In genomic region chr7:34298818-34299217, GRCm38 (mm10) we compare ENCODE assay signal across 31 mouse cellular contexts. TPM values are rescaled to one million over a fixed set of nuclear protein-coding genes. Genes with fewer than 3 reads are reported as not detected.
DNase-seq lines count a peak whose midpoint lies in the region; ATAC-seq and TF ChIP-seq lines count a peak whose summit lies in the region.
"Had no signal": no experiment of that assay in that cellular context is flagged by ENCODE, and none has a peak within 500 bp of the region (broad histone marks: within the 10 kb centered on the region; RNA-seq: fewer than 3 reads in every experiment).

No protein-coding gene starts in this region.

- no peak overlapping the region for H3K4me2 ChIP-seq in heart, embryonic 16.5 days (ENCODE audit: low read depth, low read length)
- H3K4me2 ChIP-seq: hindbrain, embryonic 15.5 days; liver, embryonic 13.5 days; midbrain, embryonic 13.5 days had no signal

- no peaks in the 10 kb centered on the region for H3K27me3 ChIP-seq in heart, embryonic 16.5 days (ENCODE audit: control insufficient read depth, insufficient read depth, low read length)
- H3K27me3 ChIP-seq: hindbrain, embryonic 15.5 days; liver, embryonic 13.5 days; midbrain, embryonic 13.5 days had no signal

- peak; percentile 9 for DNase-seq in embryo, embryonic 10 days (ENCODE audit: low spot score)
- no peak for DNase-seq in embryo, embryonic 9.5 days (ENCODE audit: extremely low spot score)
- no peak for DNase-seq in heart, adult 18-20 months
- DNase-seq in layer of hippocampus, adult 2 months (ENCODE audit: low spot score in 2 of 2) = no peak
- no peak for DNase-seq in layer of hippocampus, adult 18-20 months (ENCODE audit: low spot score in 2 of 2)
- DNase-seq in Muller cell, postnatal 12 days (ENCODE audit: inconsistent ontology term) = peak; percentile 65
- no peak for DNase-seq in adrenal gland, adult 8-10 months
- DNase-seq: adrenal gland, postnatal 25 days; cerebellum, adult 11-12 months; cerebellum, adult 9-11 months; gastrocnemius, postnatal 36 days; heart, postnatal 10 days; kidney, adult 18-20 months; kidney, postnatal 36 days; layer of hippocampus, postnatal 36 days; left cerebral cortex, postnatal 4 days; liver, embryonic 13.5 days; lung, adult 18-20 months; thymus, adult 2 months; thymus, postnatal 36 days had no signal

- 88% methylated on average over 2 of the region's 2 CpGs for WGBS in heart, embryonic 16.5 days

- H3K4me3 ChIP-seq in heart, embryonic 16.5 days (ENCODE audit: low read length) = no peak overlapping the region
- H3K4me3 ChIP-seq in layer of hippocampus, adult 2 months = no peak overlapping the region
- H3K4me3 ChIP-seq: hindbrain, embryonic 10.5 days; hindbrain, embryonic 15.5 days; liver, embryonic 13.5 days; midbrain, embryonic 13.5 days had no signal

- H3K9ac ChIP-seq in heart, embryonic 16.5 days (ENCODE audit: low read length) = no peak overlapping the region
- H3K9ac ChIP-seq: hindbrain, embryonic 15.5 days; liver, embryonic 13.5 days; midbrain, embryonic 13.5 days had no signal

- no peak for TF ChIP-seq CTCF in layer of hippocampus, adult 2 months (conservative IDR thresholded peaks at IDR 0.05)

- peak overlapping the region; percentile 57; the same call in 1 of the 2 replicates for H3K27ac ChIP-seq in heart, embryonic 16.5 days (ENCODE audit: low read length)
- H3K27ac ChIP-seq in layer of hippocampus, adult 2 months = peak overlapping the region; percentile 28; the same call in 1 of the 2 replicates
- H3K27ac ChIP-seq: hindbrain, embryonic 10.5 days; hindbrain, embryonic 15.5 days; liver, embryonic 13.5 days; macrophage; midbrain, embryonic 13.5 days had no signal

- H3K4me1 ChIP-seq in heart, embryonic 16.5 days (ENCODE audit: control insufficient read depth, insufficient read depth, low read length) = peaks cover 21% of the 10 kb centered on the region
- H3K4me1 ChIP-seq: hindbrain, embryonic 10.5 days; hindbrain, embryonic 15.5 days; midbrain, embryonic 13.5 days had no signal

- H3K36me3 ChIP-seq in heart, embryonic 16.5 days (ENCODE audit: control insufficient read depth, insufficient read depth) = peaks cover 6% of the 10 kb centered on the region; the same call in 1 of the 2 replicates
- H3K36me3 ChIP-seq: hindbrain, embryonic 15.5 days had no signal

- no peaks in the 10 kb centered on the region for H3K9me3 ChIP-seq in heart, embryonic 16.5 days (replicated peaks; ENCODE audit: control insufficient read depth, low read length)
- H3K9me3 ChIP-seq: hindbrain, embryonic 10.5 days; hindbrain, embryonic 15.5 days; liver, embryonic 13.5 days; midbrain, embryonic 13.5 days had no signal

- ATAC-seq in heart, embryonic 16.5 days (replicated peaks; ENCODE audit: extremely low read depth, insufficient read depth, low FRiP score) = no peak
- ATAC-seq: forebrain, embryonic 14.5 days; midbrain, embryonic 13.5 days had no signal

RNA-seq across cellular contexts. Expression of gene 4931406P16Rik, which starts 14.5 kb away (rescaled TPM):
- polyA plus RNA-seq in heart, embryonic 16.5 days (2015; fragmentation: Nextera tagmentation; extraction: Ambion mirVana) = 24.8 and 28.4 TPM in 2 replicates
- total RNA-seq in heart, adult 18-20 months (2021) = 10 to 100 TPM; 34.8 to 41.3 TPM
- 10 to 100 TPM; 36.6 to 41.1 TPM for total RNA-seq in layer of hippocampus, adult 2 months (2021)
- total RNA-seq in layer of hippocampus, adult 18-20 months (2021) = 10 to 100 TPM; 31.9 to 33.6 TPM
- total RNA-seq in adrenal gland, adult 8-10 months (2022) = 10 to 100 TPM; 48.5 to 74.7 (median 62.8) TPM

RNA-seq across cellular contexts. Expression of gene Gm6096, which starts 48.0 kb away (rescaled TPM):
- polyA plus RNA-seq in heart, embryonic 16.5 days (2015; fragmentation: Nextera tagmentation; extraction: Ambion mirVana) = 0.42 and 0.52 TPM in 2 replicates
- total RNA-seq in heart, adult 18-20 months (2021) = not detected
- not detected for total RNA-seq in layer of hippocampus, adult 2 months (2021)
- total RNA-seq in layer of hippocampus, adult 18-20 months (2021) = not detected
- total RNA-seq in adrenal gland, adult 8-10 months (2022) = not detected
- total RNA-seq: adrenal gland, postnatal 25 days; gastrocnemius, postnatal 36 days; heart, adult 8-10 months; heart, postnatal 10 days; layer of hippocampus, postnatal 36 days; left cerebral cortex, postnatal 4 days; megakaryocyte-erythroid progenitor cell, adult 5-6 weeks; MEL had no signal
- polyA plus RNA-seq: forebrain, embryonic 14.5 days; hindbrain, embryonic 10.5 days; hindbrain, embryonic 15.5 days; intestine, embryonic 14.5 days; liver, embryonic 13.5 days; macrophage; neural tube, embryonic 14.5 days; thymus, adult 2 months had no signal

Comparison
In these comparisons a context has a peak if more than half of its experiments do, and no peak if none do; other contexts are left out.
1. DNase-seq: peak in embryo, embryonic 10 days (single experiment) and Muller cell, postnatal 12 days (single experiment); none in embryo, embryonic 9.5 days (single experiment), heart, adult 18-20 months (0 of 2), layer of hippocampus, adult 2 months (0 of 2), layer of hippocampus, adult 18-20 months (0 of 2) and adrenal gland, adult 8-10 months (single experiment).